Mouse (Mus musculus) MEL (cell line): ENCODE results near the gene Zp1. TPM values are rescaled to one million over a fixed set of nuclear protein-coding genes. Genes with fewer than 3 reads are reported as not detected.

ENCODE experiments used
- DNase-seq: peaks from one replicate; pipeline ENCODE4 v3.0.0; 2011; ENCODE audit warnings: low read depth, low spot score
- H3K27ac ChIP-seq: 2 replicates; pipeline ENCODE4 v1.5.1; 2012; ENCODE audit warnings: low read depth, mild to moderate bottlenecking, control low read depth, low read length, moderate library complexity; ENCODE audit not compliant: control insufficient read depth
- H3K27me3 ChIP-seq, 2 experiments: fragments of 150-350 bp in 1 of 2; sonication (generic) in 1 of 2; 2 replicates each; pipeline ENCODE4 v1.6.1; 2012; ENCODE audit warnings: low read length in 2 of 2, mild to moderate bottlenecking in 2 of 2, improper control_type of control experiment in 1 of 2, moderate library complexity in 1 of 2; ENCODE audit not compliant: insufficient read depth in 2 of 2, control insufficient read depth in 1 of 2
- H3K36me3 ChIP-seq, 2 experiments: 2 replicates each; pipeline ENCODE4 v1.6.1; 2012 to 2014; ENCODE audit warnings: low read length in 2 of 2, improper control_type of control experiment in 1 of 2, inconsistent platforms in 1 of 2, mild to moderate bottlenecking in 1 of 2; ENCODE audit not compliant: insufficient read depth in 2 of 2, control insufficient read depth in 1 of 2
- H3K4me1 ChIP-seq, 2 experiments: fragments of 150-350 bp in 1 of 2; sonication (generic) in 1 of 2; 2 replicates each; pipeline ENCODE4 v1.6.1; 2012; ENCODE audit warnings: low read length in 2 of 2, improper control_type of control experiment in 1 of 2, mild to moderate bottlenecking in 1 of 2; ENCODE audit not compliant: insufficient read depth in 2 of 2, control insufficient read depth in 1 of 2
- H3K4me3 ChIP-seq, 2 experiments: fragments of 150-350 bp in 1 of 2; sonication (generic) in 1 of 2; 2 replicates each; pipeline ENCODE4 v1.5.1; 2012; ENCODE audit warnings: low read depth in 2 of 2, low read length in 2 of 2, mild to moderate bottlenecking in 2 of 2, moderate library complexity in 2 of 2, control low read depth in 1 of 2, improper control_type of control experiment in 1 of 2; ENCODE audit not compliant: control insufficient read depth in 1 of 2, insufficient read depth in 1 of 2
- H3K79me2 ChIP-seq: 2 replicates; pipeline ENCODE4 v1.6.1; 2012; ENCODE audit warnings: mild to moderate bottlenecking, low read length, moderate library complexity; ENCODE audit not compliant: control insufficient read depth, poor library complexity, insufficient read depth
- H3K9ac ChIP-seq: 2 replicates; pipeline ENCODE4 v1.6.1; 2012; ENCODE audit warnings: low read depth, mild to moderate bottlenecking, control low read depth, low read length, moderate library complexity; ENCODE audit not compliant: control insufficient read depth, poor library complexity, severe bottlenecking
- H3K9me3 ChIP-seq: fragments of 150-350 bp; sonication (generic); replicated peaks from 2 replicates; pipeline ENCODE4 v1.6.1; 2012; ENCODE audit warnings: mild to moderate bottlenecking, low read length, improper control_type of control experiment, moderate library complexity; ENCODE audit not compliant: insufficient read depth
- CHD1 ChIP-seq: IDR thresholded peaks from 2 replicates; pipeline ENCODE4 v1.6.1; 2012; ENCODE audit warnings: low read depth, mild to moderate bottlenecking, inconsistent platforms, low read length, improper control_type of control experiment
- CTCF ChIP-seq, 3 experiments: IDR thresholded peaks in 2 of 3; conservative IDR thresholded peaks in 1 of 3; 2 replicates each; pipeline ENCODE4 v1.5.1; 2011 to 2012; ENCODE audit warnings: low read length in 3 of 3, low read depth in 2 of 3, mild to moderate bottlenecking in 2 of 3, improper control_type of control experiment in 1 of 3, inconsistent platforms in 1 of 3, mixed read lengths in 1 of 3, moderate library complexity in 1 of 3; ENCODE audit not compliant: control insufficient read depth in 1 of 3, insufficient read depth in 1 of 3, poor library complexity in 1 of 3, severe bottlenecking in 1 of 3
- ELF1 ChIP-seq: IDR thresholded peaks from 2 replicates; pipeline ENCODE4 v1.6.1; 2014; ENCODE audit warnings: low read depth, mild to moderate bottlenecking, inconsistent platforms, low read length, improper control_type of control experiment, moderate library complexity
- EP300 ChIP-seq, 2 experiments: IDR thresholded peaks; 2 replicates each; pipeline ENCODE4 v1.6.1; 2011; ENCODE audit warnings: improper control_type of control experiment in 2 of 2, low read length in 2 of 2, low read depth in 1 of 2, mild to moderate bottlenecking in 1 of 2
- GABPA ChIP-seq: IDR thresholded peaks from 2 replicates; pipeline ENCODE4 v1.6.1; 2012; ENCODE audit warnings: low read depth, mild to moderate bottlenecking, inconsistent platforms, low read length, improper control_type of control experiment, moderate library complexity
- GATA1 ChIP-seq: IDR thresholded peaks from 2 replicates; pipeline ENCODE4 v1.6.1; 2011; ENCODE audit warnings: low read depth, low read length, improper control_type of control experiment
- HCFC1 ChIP-seq: IDR thresholded peaks from 2 replicates; pipeline ENCODE4 v1.6.1; 2012; ENCODE audit warnings: low read depth, mild to moderate bottlenecking, inconsistent platforms, low read length, improper control_type of control experiment, moderate library complexity
- JUND ChIP-seq: IDR thresholded peaks from 2 replicates; pipeline ENCODE4 v1.6.1; 2011; ENCODE audit warnings: low read depth, mild to moderate bottlenecking, improper control_type of control experiment, low read length
- KAT2A ChIP-seq: conservative IDR thresholded peaks from 2 replicates; pipeline ENCODE4 v1.6.1; 2012; ENCODE audit warnings: low read depth, low read length, improper control_type of control experiment, inconsistent platforms
- MAFK ChIP-seq: IDR thresholded peaks from 2 replicates; pipeline ENCODE4 v1.6.1; 2011; ENCODE audit warnings: low read depth, mild to moderate bottlenecking, low read length, improper control_type of control experiment, borderline replicate concordance
- MAX ChIP-seq: IDR thresholded peaks from 2 replicates; pipeline ENCODE4 v1.6.1; 2011; ENCODE audit warnings: low read length, improper control_type of control experiment
- MAZ ChIP-seq: IDR thresholded peaks from 2 replicates; pipeline ENCODE4 v1.6.1; 2012; ENCODE audit warnings: low read depth, mild to moderate bottlenecking, inconsistent platforms, low read length, improper control_type of control experiment
- MYB ChIP-seq: IDR thresholded peaks from 2 replicates; pipeline ENCODE4 v1.6.1; 2011; ENCODE audit warnings: mild to moderate bottlenecking, low read depth, low read length, improper control_type of control experiment
- MYC ChIP-seq: IDR thresholded peaks from 2 replicates; pipeline ENCODE4 v1.6.1; 2011; ENCODE audit warnings: low read depth, mild to moderate bottlenecking, low read length, improper control_type of control experiment, moderate library complexity
- NELFE ChIP-seq: IDR thresholded peaks from 2 replicates; pipeline ENCODE4 v1.6.1; 2011; ENCODE audit warnings: low read depth, low read length, improper control_type of control experiment
- NRF1 ChIP-seq: IDR thresholded peaks from 2 replicates; pipeline ENCODE4 v1.6.1; 2014; ENCODE audit warnings: low read depth, mild to moderate bottlenecking, inconsistent platforms, low read length, improper control_type of control experiment, moderate library complexity; ENCODE audit not compliant: poor library complexity, insufficient read depth, severe bottlenecking
- POLR2AphosphoS2 ChIP-seq: IDR thresholded peaks from 2 replicates; pipeline ENCODE4 v1.6.1; 2011; ENCODE audit warnings: low read length, improper control_type of control experiment
- POLR2AphosphoS5 ChIP-seq: IDR thresholded peaks from 2 replicates; pipeline ENCODE4 v1.6.1; 2012; ENCODE audit warnings: low read depth, borderline replicate concordance, mild to moderate bottlenecking, inconsistent platforms, low read length, moderate library complexity, mixed read lengths
- RAD21 ChIP-seq: IDR thresholded peaks from 2 replicates; pipeline ENCODE4 v1.6.1; 2011; ENCODE audit warnings: mild to moderate bottlenecking, low read depth, low read length, improper control_type of control experiment
- TAL1 ChIP-seq: IDR thresholded peaks from 2 replicates; pipeline ENCODE4 v1.6.1; 2012; ENCODE audit warnings: mild to moderate bottlenecking, inconsistent platforms, low read length, moderate library complexity, mixed read lengths
- TCF12 ChIP-seq: IDR thresholded peaks from 2 replicates; pipeline ENCODE4 v1.6.1; 2014; ENCODE audit warnings: low read depth, mild to moderate bottlenecking, inconsistent platforms, low read length, improper control_type of control experiment, moderate library complexity
- UBTF ChIP-seq: IDR thresholded peaks from 2 replicates; pipeline ENCODE4 v1.6.1; 2012; ENCODE audit warnings: low read depth, mild to moderate bottlenecking, inconsistent platforms, low read length, improper control_type of control experiment, moderate library complexity, borderline replicate concordance; ENCODE audit not compliant: insufficient read depth
- ZC3H11A ChIP-seq: IDR thresholded peaks from 2 replicates; pipeline ENCODE4 v1.6.1; 2012; ENCODE audit warnings: low read depth, mild to moderate bottlenecking, inconsistent platforms, low read length, improper control_type of control experiment
- ZKSCAN1 ChIP-seq: IDR thresholded peaks from 2 replicates; pipeline ENCODE4 v1.6.1; 2012; ENCODE audit warnings: low read depth, mild to moderate bottlenecking, inconsistent platforms, low read length, improper control_type of control experiment, moderate library complexity
- ZMIZ1 ChIP-seq: IDR thresholded peaks from 2 replicates; pipeline ENCODE4 v1.6.1; 2012; ENCODE audit warnings: low read depth, mild to moderate bottlenecking, inconsistent platforms, low read length, improper control_type of control experiment, moderate library complexity
- polyA plus RNA-seq, 2 experiments: library from polyadenylated mRNA; stranded (reverse) in 1 of 2; unstranded in 1 of 2; fragments of >175 nt in 1 of 2; fragments of >200 nt in 1 of 2; gene quantifications; 2 replicates each; pipeline versions ENCODE4 v1.2.1 to v1.2.4; 2012; ENCODE audit warnings: low replicate concordance in 2 of 2, low read depth in 1 of 2; ENCODE audit not compliant: insufficient read length in 2 of 2, insufficient read depth in 1 of 2, missing spikeins in 1 of 2
- total RNA-seq: library from RNA; depleted of rRNA; stranded (reverse); fragments of 300-350 nt; gene quantifications from 2 replicates; pipeline ENCODE4 v1.2.3, GENCODE M21; 2012

The Zp1 gene
- total and polyA plus RNA-seq, 3 experiments: not detected

- no peak for TF ChIP-seq NRF1
- TF ChIP-seq GATA1: no peak
- TF ChIP-seq UBTF: no peak
- TF ChIP-seq TCF12: no peak
- no peak for TF ChIP-seq HCFC1
- TF ChIP-seq, all 39 proteins: peak for 0
- Histone ChIP-seq H3K27me3 (no peaks in the 10 kb centered on the region), H3K4me1 (peaks cover 0 to 7% of the 10 kb centered on the region in 2 experiments; a peak in 1 of 4 replicates), H3K9ac (peak overlapping the region; percentile 97), H3K4me3 (peak overlapping the region; percentile 69 to 97), H3K36me3 (peaks cover 6 to 13% of the 10 kb centered on the region in 2 experiments; a peak in 3 of 4 replicates), H3K79me2 (peaks cover 35% of the 10 kb centered on the region), H3K9me3 (no peaks in the 10 kb centered on the region), H3K27ac (no peak overlapping the region)
- no peak for DNase-seq
Measured at GRCm38 (mm10) chr19:10896849-10897248, 23.6 kb downstream of the Zp1 start.

GRCm38 (mm10) chr19:10895708-10896107, 24.7 kb downstream of the Zp1 start:
- Histone ChIP-seq H3K9ac (peak overlapping the region; percentile 97), H3K4me1 (peaks cover 0 to 7% of the 10 kb centered on the region in 2 experiments; a peak in 1 of 4 replicates), H3K9me3 (no peaks in the 10 kb centered on the region), H3K4me3 (peak overlapping the region; percentile 69 to 97), H3K36me3 (peaks cover 3 to 13% of the 10 kb centered on the region in 2 experiments; a peak in 3 of 4 replicates), H3K27ac (peak overlapping the region; percentile 78), H3K27me3 (no peaks in the 10 kb centered on the region; a peak in 1 of 4 replicates), H3K79me2 (peaks cover 35% of the 10 kb centered on the region)
- TF ChIP-seq JUND: no peak
- 0 out of 2 replicates have a peak, but pooled peaks have one; percentile 54 for TF ChIP-seq CHD1
- 0 out of 2 replicates have a peak, but pooled peaks have one; percentile 23 for TF ChIP-seq KAT2A
- DNase-seq: no peak

GRCm38 (mm10) chr19:10895016-10895528, 25.4 kb downstream of the Zp1 start, which contains the start of gene Prpf19:
TSS of gene Prpf19 (plus strand) at chr19:10895231.
- H3K27me3 ChIP-seq: peaks cover 0 to 3% of the 10 kb centered on the region in 2 experiments; a peak in 3 of 4 replicates
- H3K9ac ChIP-seq: peak within 1 kb of the TSS; percentile 97
- no peaks in the 10 kb centered on the region for H3K9me3 ChIP-seq
- H3K36me3 ChIP-seq: peaks cover 2 to 13% of the 10 kb centered on the region in 2 experiments; a peak in 3 of 4 replicates
- H3K4me1 ChIP-seq: peaks cover 0 to 7% of the 10 kb centered on the region in 2 experiments; a peak in 1 of 4 replicates
- H3K4me3 ChIP-seq: peak within 1 kb of the TSS; percentile 69 to 97
- H3K27ac ChIP-seq: peak within 1 kb of the TSS; percentile 78
- H3K79me2 ChIP-seq: peaks cover 35% of the 10 kb centered on the region
- peak; percentile 98 for DNase-seq
- TF ChIP-seq POLR2AphosphoS2 (peak; percentile 84), GABPA (no peak), EP300 (IDR thresholded peaks at IDR 0.05; ENCODE audit: low read depth in 1 of 2, low read length in 2 of 2) (no peak), MAFK (no peak), MYC (peak; percentile 94), MAZ (no peak), MAX (peak; percentile 87), MYB (no peak), CHD1 (no peak), TCF12 (0 out of 2 replicates have a peak, but pooled peaks have one; percentile 21), ZC3H11A (no peak), RAD21 (no peak), POLR2AphosphoS5 (no peak), JUND (no peak), KAT2A (peak; percentile 87), ZMIZ1 (no peak), NELFE (peak; percentile 94), CTCF (IDR thresholded peaks at IDR 0.05 in 2 of 3, conservative IDR thresholded peaks at IDR 0.05 in 1 of 3; ENCODE audit: control insufficient read depth in 1 of 3, insufficient read depth in 1 of 3, low read depth in 2 of 3, low read length in 3 of 3, poor library complexity in 1 of 3, severe bottlenecking in 1 of 3) (no peak), ZKSCAN1 (peak; percentile 73; the same call in 1 of the 2 replicates), ELF1 (peak; percentile 96), TAL1 (no peak)
